Mouse (Mus musculus) c-Kit-positive CD71-negative TER-119-negative erythroid progenitor cells, embryonic 14.5 days (primary cell): ENCODE results near the gene Tor1b.
A peak's percentile ranks its signal among the peaks of the same experiment; 100 is the strongest.
"Not testable (repeated sequence)": the region's sequence is repeated elsewhere in the genome, so short reads cannot be mapped to it uniquely, and the experiment has no call there.

Experiments used
- DNase-seq: peaks from one replicate; pipeline ENCODE4 v3.0.0-alpha.2; 2013; ENCODE audit warnings: low read depth

Gene Tor1b

GRCm38 (mm10) chr2:30931922-30932321 lies 20.8 kb upstream of the Tor1b start:
- DNase-seq: no peak

GRCm38 (mm10) chr2:30933032-30933431 lies 19.7 kb upstream of the Tor1b start:
- DNase-seq: no peak

- no peak for DNase-seq
These were observed 18.8 kb upstream of the Tor1b start for GRCm38 (mm10) chr2:30933917-30934450.

- DNase-seq: no peak
These were observed 16.0 kb upstream of the Tor1b start for GRCm38 (mm10) chr2:30936808-30937207.

- no peak for DNase-seq
These were observed 15.0 kb upstream of the Tor1b start for GRCm38 (mm10) chr2:30937731-30938130.

GRCm38 (mm10) chr2:30938574-30938991 lies 14.2 kb upstream of the Tor1b start:
- no peak for DNase-seq

GRCm38 (mm10) chr2:30941586-30941985 lies 11.2 kb upstream of the Tor1b start:
- DNase-seq: no peak

- not testable (repeated sequence) for DNase-seq
These were observed 10.6 kb upstream of the Tor1b start for GRCm38 (mm10) chr2:30942116-30942515.

GRCm38 (mm10) chr2:30942603-30943011 lies 10.2 kb upstream of the Tor1b start:
- no peak for DNase-seq

- no peak for DNase-seq
These were observed 319 bp upstream of the Tor1b start for GRCm38 (mm10) chr2:30952457-30952823.

GRCm38 (mm10) chr2:30954797-30955196 lies 2.0 kb downstream of the Tor1b start:
- no peak for DNase-seq

GRCm38 (mm10) chr2:30957511-30957910 lies 4.8 kb downstream of the Tor1b start:
- DNase-seq: no peak

GRCm38 (mm10) chr2:30958726-30959125 lies 6.0 kb downstream of the Tor1b start:
- DNase-seq: no peak

GRCm38 (mm10) chr2:30959856-30960255 lies 7.1 kb downstream of the Tor1b start:
- no peak for DNase-seq

- no peak for DNase-seq
These were observed 10.0 kb downstream of the Tor1b start for GRCm38 (mm10) chr2:30962570-30963254.

GRCm38 (mm10) chr2:30965627-30966026 lies 12.9 kb downstream of the Tor1b start:
- no peak for DNase-seq

GRCm38 (mm10) chr2:30966826-30967225 lies 14.1 kb downstream of the Tor1b start:
- DNase-seq: no peak

GRCm38 (mm10) chr2:30967352-30968327 lies 14.9 kb downstream of the Tor1b start, which contains the start of gene Tor1a:
Tor1a (minus strand) TSS chr2:30967933.
- DNase-seq: peak; percentile 78

- peak; percentile 97 for DNase-seq
These were observed 29.2 kb downstream of the Tor1b start, which contains the start of the genes BC005624 and Usp20 for GRCm38 (mm10) chr2:30981790-30982513. BC005624 (minus strand) TSS chr2:30982201. Usp20 (plus strand) TSS chr2:30982279.

- no peak for DNase-seq
These were observed 30.3 kb downstream of the Tor1b start for GRCm38 (mm10) chr2:30983024-30983423.

GRCm38 (mm10) chr2:30985111-30986020 lies 32.6 kb downstream of the Tor1b start:
- no peak for DNase-seq
